Mouse (Mus musculus): ENCODE data around the gene Supv3l1. TPM values are rescaled to one million over a fixed set of nuclear protein-coding genes. Genes with fewer than 3 reads are reported as not detected.
A peak's percentile ranks its signal among the peaks of the same experiment; 100 is the strongest.
"Not testable (repeated sequence)": the region's sequence is repeated elsewhere in the genome, so short reads cannot be mapped to it uniquely, and the experiment has no call there.

Gene Supv3l1
- 30.2 and 33.4 TPM in 2 replicates for polyA plus RNA-seq (2016; fragmentation: Nextera tagmentation; extraction: Ambion mirVana)

DNA sequence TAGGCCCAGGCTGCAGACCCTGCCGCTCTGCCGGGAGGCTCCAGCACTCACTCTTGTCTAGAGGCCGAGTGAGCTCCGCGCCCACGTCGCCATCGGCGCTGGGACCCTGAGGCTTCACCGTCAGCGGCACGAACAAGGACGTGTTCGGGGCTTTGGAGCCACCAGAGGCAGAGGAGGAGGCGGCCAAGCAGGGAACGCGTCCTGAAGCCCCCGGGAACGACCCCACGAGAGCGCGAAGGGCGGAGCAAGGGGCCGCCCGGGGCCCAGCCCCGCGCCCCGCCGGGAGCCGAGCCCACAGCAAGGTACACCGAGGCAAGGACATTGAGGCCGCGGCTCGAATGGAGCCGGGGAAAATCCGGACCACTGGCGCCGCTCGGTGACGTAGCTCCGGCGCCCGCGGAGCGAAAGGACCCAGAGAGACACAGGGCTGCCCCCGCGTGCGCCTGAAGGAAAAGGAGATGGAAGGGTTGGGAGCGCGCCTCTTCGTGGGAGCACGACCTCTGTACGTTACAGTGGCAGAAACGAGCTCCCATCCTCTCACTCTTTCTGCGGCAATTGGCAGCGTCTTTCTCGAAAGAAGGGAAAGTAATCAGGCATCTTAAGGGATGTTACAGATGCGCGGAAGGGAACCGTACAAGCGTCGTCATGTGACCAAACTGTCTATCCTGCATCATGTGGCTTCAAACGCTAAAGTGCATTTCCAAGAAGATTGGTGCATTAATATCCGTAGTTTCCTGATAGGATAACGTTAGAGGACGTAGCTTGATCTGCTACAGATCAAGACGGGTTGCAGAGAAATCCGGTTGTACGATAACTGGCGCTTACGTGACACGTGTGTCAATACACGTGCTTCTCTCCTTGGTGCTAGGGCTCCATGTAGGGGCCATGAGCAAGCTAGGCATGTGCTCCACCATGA, at the start of gene Supv3l1, which contains the start of gene 4930507D05Rik:
TSS of gene Supv3l1 (minus strand) at position 375 of the 916 bp plus-strand sequence.
TSS of gene 4930507D05Rik (plus strand) at position 126 of the 916 bp plus-strand sequence.
- peaks cover 35% of the 10 kb centered on the region for H3K36me3 ChIP-seq (replicated peaks)
- H3K4me3 ChIP-seq = peak within 1 kb of the TSS; percentile 97
- DNase-seq (ENCODE audit: extremely low spot score, low spot score) = peak; percentile 88
- no peaks in the 10 kb centered on the region for H3K27me3 ChIP-seq (ENCODE audit: poor library complexity, severe bottlenecking)
- H3K4me1 ChIP-seq = peaks cover 21% of the 10 kb centered on the region
- H3K9me3 ChIP-seq = no peaks in the 10 kb centered on the region
- under 1% methylated on average over 73 of the region's 73 CpGs for WGBS
- peak within 1 kb of the TSS; percentile 98 for H3K27ac ChIP-seq

DNA sequence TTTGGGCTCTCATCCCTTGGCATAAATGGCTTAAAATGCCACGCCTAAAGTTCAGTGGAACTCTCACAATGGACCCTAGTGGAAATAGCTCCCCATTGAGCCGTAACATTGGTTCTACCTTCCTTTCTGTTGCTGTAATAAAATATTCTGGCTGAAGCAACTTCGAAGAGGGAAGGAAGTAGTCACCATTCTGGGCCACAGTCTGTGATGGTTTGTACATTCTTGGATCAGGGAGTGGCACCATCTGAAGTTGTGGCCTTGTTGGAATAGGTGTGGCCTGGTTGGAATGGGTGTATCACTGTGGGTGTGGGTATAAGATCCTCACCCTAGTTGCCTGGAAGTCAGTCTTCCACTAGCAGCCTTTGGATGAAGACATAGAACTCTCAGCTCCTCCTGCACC, 42.1 kb upstream of the Supv3l1 start:
- not testable (repeated sequence) for H3K27me3 ChIP-seq (ENCODE audit: poor library complexity, severe bottlenecking); H3K9me3 ChIP-seq; H3K27ac ChIP-seq; DNase-seq (ENCODE audit: extremely low spot score, low spot score); H3K36me3 ChIP-seq (replicated peaks); H3K4me3 ChIP-seq
- WGBS = 88% methylated on average over 3 of the region's 3 CpGs
- H3K4me1 ChIP-seq = peaks cover 14% of the 10 kb centered on the region

DNA sequence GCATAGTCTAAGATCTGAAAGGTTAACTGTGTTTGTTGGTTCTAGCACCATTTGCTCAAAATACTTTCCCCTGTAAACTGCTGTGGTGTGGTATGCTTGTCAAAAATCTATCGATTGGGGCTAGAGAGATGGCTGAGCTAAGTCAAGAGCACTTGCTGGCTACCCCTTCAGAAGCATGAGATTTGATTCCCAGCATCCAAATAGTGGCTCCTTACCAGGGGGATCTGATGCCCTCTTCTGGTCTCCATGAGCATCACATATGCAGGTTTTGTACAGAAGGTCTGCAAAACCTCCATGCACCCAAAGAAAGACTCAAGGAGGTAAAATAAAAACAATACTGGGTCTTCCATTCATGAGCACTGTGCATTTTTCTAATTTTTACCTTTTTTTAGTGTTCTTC, 38.7 kb upstream of the Supv3l1 start:
- Histone ChIP-seq H3K4me3 (no peak overlapping the region), H3K27me3 (ENCODE audit: poor library complexity, severe bottlenecking) (no peaks in the 10 kb centered on the region), H3K27ac (no peak overlapping the region), H3K9me3 (no peaks in the 10 kb centered on the region), H3K4me1 (peaks cover 24% of the 10 kb centered on the region), H3K36me3 (replicated peaks) (no peaks in the 10 kb centered on the region)
- DNase-seq (ENCODE audit: extremely low spot score, low spot score) = peak; percentile 22
- 29% methylated on average over 1 of the region's 1 CpGs for WGBS

DNA sequence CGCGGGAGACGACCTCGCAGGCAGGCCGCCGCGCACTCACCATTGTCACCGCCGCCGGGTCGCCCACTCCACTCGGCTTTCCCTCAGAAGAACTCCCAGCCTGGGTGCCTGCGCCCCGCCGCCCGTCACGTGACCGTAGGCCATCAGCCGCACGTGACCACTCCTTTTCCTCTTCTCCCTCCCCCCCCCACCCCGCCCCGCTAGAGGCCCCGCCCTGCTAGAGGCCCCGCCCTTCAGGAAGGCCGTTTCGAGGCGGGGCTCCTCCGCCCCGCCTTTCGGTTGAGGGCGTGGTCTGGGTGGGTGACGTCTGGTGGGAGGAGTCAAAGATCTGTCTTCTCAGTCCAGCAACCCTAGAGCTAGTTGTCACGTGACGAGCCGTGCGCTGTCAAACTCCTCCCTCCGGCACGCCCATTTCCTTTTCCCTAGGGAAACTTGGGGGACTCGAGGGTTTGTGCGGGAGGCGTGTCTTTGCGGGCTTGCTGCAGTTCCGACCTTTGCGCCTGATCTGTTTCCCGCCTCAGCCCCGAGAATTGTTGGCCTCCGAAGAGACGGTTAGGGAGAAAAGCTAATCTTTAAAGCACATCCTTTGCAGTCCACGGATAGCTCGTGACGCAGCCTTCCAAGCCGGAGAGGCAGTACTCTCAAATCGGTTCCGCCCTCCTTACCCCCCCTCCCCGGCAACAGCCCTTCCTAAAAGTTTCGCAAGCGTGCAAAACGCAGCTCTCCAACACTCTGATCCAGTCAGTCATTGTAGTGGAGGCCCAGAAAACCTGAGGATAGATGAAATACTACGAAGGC, 37.3 kb upstream of the Supv3l1 start, which contains the start of gene Vps26a:
TSS of gene Vps26a (minus strand) at position 188 of the 798 bp plus-strand sequence.
- Histone ChIP-seq H3K4me3 (peak within 1 kb of the TSS; percentile 96), H3K27ac (peak within 1 kb of the TSS; percentile 92), H3K36me3 (replicated peaks) (no peaks in the 10 kb centered on the region), H3K27me3 (ENCODE audit: poor library complexity, severe bottlenecking) (no peaks in the 10 kb centered on the region), H3K4me1 (peaks cover 24% of the 10 kb centered on the region), H3K9me3 (no peaks in the 10 kb centered on the region)
- WGBS = under 1% methylated on average over 54 of the region's 59 CpGs
- peak; percentile 99 for DNase-seq (ENCODE audit: extremely low spot score, low spot score)

DNA sequence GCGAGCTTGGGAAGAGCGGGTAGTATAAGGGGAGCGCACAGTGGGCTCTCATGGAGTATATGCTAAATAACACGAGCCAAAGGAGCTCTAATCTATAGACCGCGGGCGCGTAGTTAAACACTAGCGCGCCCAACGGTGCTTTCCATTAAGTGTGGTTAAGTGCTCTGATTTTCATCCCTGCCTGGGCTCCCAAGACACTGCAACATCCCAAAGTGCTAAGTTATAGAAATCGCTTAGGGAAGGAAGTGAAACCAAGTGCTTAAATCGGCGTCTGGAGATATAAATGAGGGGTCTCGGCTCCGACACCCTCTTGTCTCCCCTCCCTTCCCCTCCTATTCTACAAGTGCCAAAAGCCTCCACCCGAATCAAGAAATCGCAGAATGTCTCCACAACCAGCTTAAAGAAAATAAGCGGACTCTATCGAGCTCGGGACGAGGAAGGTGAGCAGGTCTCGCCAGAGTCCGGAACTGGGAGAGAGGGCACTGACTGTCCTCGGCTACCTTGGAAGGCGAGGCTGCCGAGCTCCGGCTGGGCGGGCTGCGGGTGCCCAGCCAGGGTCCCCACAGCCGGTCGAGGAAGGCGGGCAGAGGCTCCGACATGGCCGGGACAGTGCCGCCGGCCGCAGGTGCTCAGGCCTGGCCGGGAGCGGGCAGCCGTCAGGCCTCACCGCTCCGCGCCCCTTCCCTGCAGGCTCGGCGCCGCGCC, 36.5 kb upstream of the Supv3l1 start:
- peaks cover 29% of the 10 kb centered on the region for H3K4me1 ChIP-seq
- H3K36me3 ChIP-seq (replicated peaks) = no peaks in the 10 kb centered on the region
- H3K4me3 ChIP-seq = peak overlapping the region; percentile 96
- H3K27ac ChIP-seq = peak overlapping the region; percentile 92
- no peaks in the 10 kb centered on the region for H3K27me3 ChIP-seq (ENCODE audit: poor library complexity, severe bottlenecking)
- WGBS = under 1% methylated on average over 43 of the region's 48 CpGs
- DNase-seq (ENCODE audit: extremely low spot score, low spot score) = no peak
- no peaks in the 10 kb centered on the region for H3K9me3 ChIP-seq

DNA sequence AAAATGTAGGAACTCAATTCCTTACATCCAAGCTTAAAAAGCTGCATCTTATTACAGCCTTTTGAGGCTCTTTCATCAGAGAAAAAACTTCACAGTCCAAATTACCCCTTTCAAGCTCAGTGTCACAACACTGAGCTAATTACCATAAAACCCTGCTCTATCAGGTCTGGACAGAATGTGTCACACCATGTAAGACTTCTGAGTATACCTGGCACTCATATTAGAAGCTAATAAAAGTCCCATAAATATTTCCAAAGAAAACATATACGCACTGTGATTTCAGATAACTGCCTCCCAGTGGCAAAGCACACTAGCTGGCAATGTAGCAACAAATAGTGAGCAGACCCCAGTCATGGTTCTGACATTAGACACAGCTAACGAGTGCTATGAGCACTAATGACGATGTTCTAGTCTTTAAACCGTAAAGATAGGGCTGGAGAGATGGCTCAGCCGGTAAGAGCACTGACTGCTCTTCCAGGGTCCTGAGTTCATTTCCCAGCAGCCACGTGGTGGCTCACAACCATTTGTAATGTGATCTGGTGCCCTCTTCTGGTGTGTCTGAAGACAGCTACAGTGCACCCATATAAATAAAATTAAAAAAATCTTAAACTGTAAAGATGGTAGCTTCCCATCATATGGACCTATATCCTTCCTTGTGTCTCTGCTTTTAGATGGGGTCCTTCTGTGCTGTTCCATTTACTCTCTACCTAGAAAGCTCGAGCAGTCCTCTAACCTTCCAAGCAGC, 31.7 kb upstream of the Supv3l1 start:
- Histone ChIP-seq H3K27me3 (ENCODE audit: poor library complexity, severe bottlenecking) (no peaks in the 10 kb centered on the region), H3K27ac (no peak overlapping the region), H3K4me3 (no peak overlapping the region), H3K36me3 (replicated peaks) (peaks cover 13% of the 10 kb centered on the region), H3K9me3 (no peaks in the 10 kb centered on the region), H3K4me1 (peaks cover 15% of the 10 kb centered on the region)
- WGBS = 69% methylated on average over 7 of the region's 7 CpGs
- DNase-seq (ENCODE audit: extremely low spot score, low spot score) = no peak

DNA sequence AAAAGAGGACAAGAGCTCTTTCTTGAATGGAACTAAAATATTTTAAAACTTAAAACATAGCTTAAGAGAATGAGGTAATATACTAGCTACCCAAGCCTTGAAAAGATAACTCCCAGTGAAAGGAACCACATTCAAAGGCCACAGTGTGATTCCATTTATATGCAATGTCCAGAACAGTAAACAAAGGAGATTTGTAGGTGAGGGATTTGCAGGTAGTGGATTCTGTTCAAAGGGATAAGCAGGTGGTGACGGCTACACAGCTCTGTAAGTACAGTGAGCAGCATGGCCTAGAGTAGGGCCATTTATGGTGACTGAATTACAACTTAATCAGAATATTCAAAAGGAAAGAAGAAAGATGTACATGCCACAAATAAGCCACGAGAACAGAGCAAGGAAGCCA, 27.4 kb upstream of the Supv3l1 start:
- H3K9me3 ChIP-seq = no peaks in the 10 kb centered on the region
- H3K4me1 ChIP-seq = peaks cover 6% of the 10 kb centered on the region; the same call in 1 of the 2 replicates
- 80% methylated on average over 2 of the region's 2 CpGs for WGBS
- peaks cover 22% of the 10 kb centered on the region for H3K36me3 ChIP-seq (replicated peaks)
- no peak overlapping the region for H3K27ac ChIP-seq
- DNase-seq (ENCODE audit: extremely low spot score, low spot score) = no peak
- no peaks in the 10 kb centered on the region for H3K27me3 ChIP-seq (ENCODE audit: poor library complexity, severe bottlenecking)
- no peak overlapping the region for H3K4me3 ChIP-seq

DNA sequence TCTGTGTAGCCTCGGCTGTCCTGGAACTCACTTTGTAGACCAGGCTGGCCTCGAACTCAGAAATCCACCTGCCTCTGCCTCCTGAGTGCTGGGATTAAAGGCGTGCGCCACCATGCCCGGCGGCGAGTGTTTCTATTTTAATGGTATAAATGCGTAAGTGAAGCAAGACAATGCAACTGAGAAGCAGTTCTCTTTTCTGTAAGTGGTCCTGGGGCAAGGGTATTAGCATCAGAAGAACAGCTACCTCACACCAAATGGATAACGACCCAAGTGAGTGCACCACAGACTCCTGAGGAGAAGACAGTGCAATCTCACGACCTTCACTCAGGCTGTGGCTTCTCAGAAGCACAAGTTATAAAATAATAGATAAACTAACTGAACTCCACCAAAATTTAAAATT, 25.4 kb upstream of the Supv3l1 start:
- 95% methylated on average over 10 of the region's 10 CpGs for WGBS
- H3K27ac ChIP-seq = no peak overlapping the region
- DNase-seq (ENCODE audit: extremely low spot score, low spot score) = no peak
- peaks cover 22% of the 10 kb centered on the region for H3K36me3 ChIP-seq (replicated peaks)
- no peaks in the 10 kb centered on the region for H3K4me1 ChIP-seq
- H3K27me3 ChIP-seq (ENCODE audit: poor library complexity, severe bottlenecking) = no peaks in the 10 kb centered on the region
- no peaks in the 10 kb centered on the region for H3K9me3 ChIP-seq
- H3K4me3 ChIP-seq = no peak overlapping the region

DNA sequence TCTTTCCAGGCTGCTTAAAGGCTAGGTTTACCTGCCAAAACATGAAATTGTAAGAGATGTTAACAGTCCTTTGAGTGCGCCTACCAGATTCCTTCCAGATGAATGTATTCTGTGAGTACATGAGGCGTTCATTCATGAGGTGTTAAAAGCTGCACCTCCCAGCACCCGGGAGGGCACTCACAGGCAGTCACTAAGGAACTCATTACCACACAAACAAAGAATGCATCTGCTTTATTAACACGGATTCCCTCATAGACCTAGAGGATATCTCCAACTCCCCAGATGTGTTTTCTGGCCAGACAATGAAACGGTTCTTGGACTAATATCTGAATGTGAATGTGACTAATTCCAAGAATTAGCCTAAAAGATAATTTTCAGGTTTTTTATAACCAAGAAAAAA, 21.6 kb upstream of the Supv3l1 start:
- no peaks in the 10 kb centered on the region for H3K4me1 ChIP-seq
- H3K4me3 ChIP-seq = no peak overlapping the region
- no peaks in the 10 kb centered on the region for H3K9me3 ChIP-seq
- no peak for DNase-seq (ENCODE audit: extremely low spot score, low spot score)
- WGBS = 75% methylated on average over 5 of the region's 5 CpGs
- H3K27ac ChIP-seq = no peak overlapping the region
- H3K27me3 ChIP-seq (ENCODE audit: poor library complexity, severe bottlenecking) = no peaks in the 10 kb centered on the region
- H3K36me3 ChIP-seq (replicated peaks) = peaks cover 33% of the 10 kb centered on the region

DNA sequence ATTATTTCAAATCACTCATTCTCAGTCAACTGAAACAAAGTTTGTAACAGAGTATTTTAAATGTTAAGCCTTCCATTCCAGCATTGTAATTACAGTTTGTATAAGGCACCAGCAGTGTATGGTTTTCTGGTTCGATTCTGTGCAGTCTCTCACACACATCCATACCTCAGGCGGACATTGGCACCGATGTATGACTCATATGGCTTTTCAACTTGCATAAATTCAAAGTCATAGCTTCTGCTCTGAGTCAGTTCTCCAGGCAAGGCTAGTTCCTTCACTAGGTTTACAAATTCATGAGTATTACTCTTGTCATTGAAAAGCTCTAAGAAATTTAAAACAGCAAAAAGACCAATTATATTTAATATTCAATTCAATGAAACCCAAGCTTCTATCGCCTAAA, 20.2 kb upstream of the Supv3l1 start:
- Histone ChIP-seq H3K36me3 (replicated peaks) (peaks cover 31% of the 10 kb centered on the region), H3K27ac (no peak overlapping the region), H3K27me3 (ENCODE audit: poor library complexity, severe bottlenecking) (no peaks in the 10 kb centered on the region), H3K9me3 (no peaks in the 10 kb centered on the region), H3K4me3 (no peak overlapping the region), H3K4me1 (no peaks in the 10 kb centered on the region)
- DNase-seq (ENCODE audit: extremely low spot score, low spot score) = no peak
- 92% methylated on average over 4 of the region's 4 CpGs for WGBS

DNA sequence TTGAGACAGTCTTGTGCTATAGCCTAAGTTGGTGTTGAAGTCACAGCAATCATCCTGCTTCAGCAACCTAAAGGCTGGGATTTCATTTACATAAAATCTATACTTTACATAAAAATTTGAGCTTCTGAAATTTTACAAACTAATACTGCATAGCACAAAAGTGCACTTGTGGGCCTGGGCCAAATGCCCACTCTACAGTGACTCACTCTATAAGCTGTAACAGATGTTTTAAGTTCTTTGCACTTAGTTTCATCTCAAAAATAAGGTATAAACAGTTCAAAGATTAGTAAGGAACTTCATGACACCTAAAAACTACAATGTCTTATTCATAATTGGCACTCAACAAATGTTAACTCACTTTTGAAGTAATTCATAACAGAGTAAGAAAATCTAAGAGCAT, 11.8 kb upstream of the Supv3l1 start:
- DNase-seq (ENCODE audit: extremely low spot score, low spot score) = no peak
- Histone ChIP-seq H3K27me3 (ENCODE audit: poor library complexity, severe bottlenecking) (no peaks in the 10 kb centered on the region), H3K9me3 (no peaks in the 10 kb centered on the region), H3K27ac (no peak overlapping the region), H3K4me1 (no peaks in the 10 kb centered on the region), H3K36me3 (replicated peaks) (peaks cover 88% of the 10 kb centered on the region), H3K4me3 (no peak overlapping the region)

DNA sequence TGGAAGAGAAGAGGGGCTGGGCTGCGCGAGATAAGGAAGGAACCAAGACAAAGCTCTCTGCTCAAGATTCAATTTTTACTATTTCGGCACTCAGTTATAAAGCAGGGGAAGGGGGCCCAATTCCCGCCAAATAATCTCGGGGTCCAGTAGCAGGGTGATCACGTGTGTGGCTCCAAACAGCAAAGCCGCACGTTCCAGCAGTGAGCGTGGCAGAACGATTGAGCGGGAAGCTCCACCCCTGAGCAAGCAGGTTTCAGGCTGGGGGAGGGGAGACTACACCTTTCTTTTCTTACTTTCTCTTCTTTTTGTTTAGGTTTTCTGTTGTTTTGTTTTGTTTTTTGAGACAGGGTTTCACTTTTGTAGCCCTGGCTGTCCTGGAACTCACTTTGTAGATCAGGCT, 2.5 kb upstream of the Supv3l1 start:
- not testable (repeated sequence) for H3K9me3 ChIP-seq; H3K4me3 ChIP-seq; DNase-seq (ENCODE audit: extremely low spot score, low spot score); H3K27ac ChIP-seq; H3K27me3 ChIP-seq (ENCODE audit: poor library complexity, severe bottlenecking)
- Histone ChIP-seq H3K4me1 (peaks cover 21% of the 10 kb centered on the region), H3K36me3 (replicated peaks) (peaks cover 32% of the 10 kb centered on the region)
- 73% methylated on average over 11 of the region's 11 CpGs for WGBS
